Mouse (Mus musculus): ENCODE data around the gene Akap2.

DNA sequence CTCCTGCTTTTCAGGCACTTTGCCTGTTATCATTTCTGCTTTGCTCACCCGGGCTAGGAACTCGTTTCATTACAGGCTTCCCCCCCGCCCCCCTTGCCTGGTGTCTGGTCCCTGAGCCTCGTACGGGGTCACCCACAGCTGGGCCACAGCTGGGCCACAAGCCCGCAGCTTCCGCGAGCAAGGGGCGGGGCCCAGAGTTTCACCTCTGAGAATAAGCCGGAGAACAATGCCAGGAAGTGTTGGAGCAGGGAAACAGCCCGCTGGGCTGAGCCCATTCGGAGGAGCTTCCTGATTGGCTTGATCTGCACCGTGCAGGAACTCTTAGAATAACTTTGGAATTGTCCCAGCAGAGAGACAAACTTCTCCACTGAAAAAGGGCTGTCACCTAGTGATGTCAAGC is 42.1 kb upstream of the Akap2 start:
- no peak for TF ChIP-seq CTCF (IDR thresholded peaks at IDR 0.05; ENCODE audit: low read depth)
- no peak for TF ChIP-seq EP300 (IDR thresholded peaks at IDR 0.05; ENCODE audit: low read depth)

All from liver, embryonic 14.5 days (tissue).